Mouse (Mus musculus): ENCODE results near the gene Arhgap8.

Gene Arhgap8

DNA sequence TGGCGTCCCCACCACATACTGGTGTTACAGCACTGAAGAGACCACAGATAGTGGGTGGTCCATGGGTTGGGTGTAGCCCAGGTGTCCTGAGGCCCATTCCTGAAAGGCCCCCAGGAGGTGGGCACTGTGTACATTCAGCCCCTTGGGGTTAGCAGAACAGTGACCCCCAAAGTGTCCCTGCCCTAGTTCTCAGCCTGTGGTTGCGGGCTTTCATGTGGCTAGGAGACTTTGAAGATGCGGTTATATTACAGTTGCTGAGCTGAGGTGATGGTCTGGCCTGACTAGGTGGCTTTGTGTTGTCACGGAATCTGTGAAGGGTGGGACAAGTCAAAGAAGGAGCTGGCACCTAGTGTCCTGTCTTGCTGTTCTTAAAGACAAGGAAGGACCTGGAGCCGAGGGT lies 35.3 kb upstream of the Arhgap8 start:
- POLR2A ChIA-PET: interaction anchor here in 2 of 4 experiments (0.9 to 1.9 kb wide), 5 partner anchors 10 to 74 kb away, joined by 3 to 6 read pairs (median 3); no protein-coding TSS in a partner anchor
- CTCF ChIA-PET: interaction anchor here in 1 of 4 experiments (12.9 kb wide), 1 partner anchor 15 kb away, joined by 144 read pairs; no protein-coding TSS in a partner anchor

DNA sequence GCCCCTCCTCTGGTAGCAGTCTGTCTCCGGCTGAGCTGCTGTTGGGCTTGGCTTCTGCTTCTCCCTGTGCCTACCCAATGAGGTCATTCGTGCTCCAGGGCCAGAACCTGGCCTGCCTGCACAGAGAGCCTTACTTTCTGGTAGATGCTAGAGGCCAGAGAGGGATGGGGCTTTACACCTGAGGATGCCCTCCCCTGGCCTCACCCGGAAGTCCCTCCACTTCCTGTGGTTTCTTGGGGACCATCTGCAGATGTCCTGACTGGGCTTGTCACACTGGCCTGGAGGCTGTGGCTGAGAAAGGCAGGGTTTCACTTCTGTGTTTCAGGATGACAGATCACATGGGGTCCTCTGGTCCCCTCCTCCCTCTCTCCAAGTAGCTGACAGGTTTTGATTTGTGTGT lies 34.4 kb upstream of the Arhgap8 start:
- CTCF ChIA-PET: interaction anchor here in 2 of 4 experiments (0.5 to 12.9 kb wide), 4 partner anchors 9 to 152 kb away, joined by 3 to 144 read pairs (median 9); no protein-coding TSS in a partner anchor

DNA sequence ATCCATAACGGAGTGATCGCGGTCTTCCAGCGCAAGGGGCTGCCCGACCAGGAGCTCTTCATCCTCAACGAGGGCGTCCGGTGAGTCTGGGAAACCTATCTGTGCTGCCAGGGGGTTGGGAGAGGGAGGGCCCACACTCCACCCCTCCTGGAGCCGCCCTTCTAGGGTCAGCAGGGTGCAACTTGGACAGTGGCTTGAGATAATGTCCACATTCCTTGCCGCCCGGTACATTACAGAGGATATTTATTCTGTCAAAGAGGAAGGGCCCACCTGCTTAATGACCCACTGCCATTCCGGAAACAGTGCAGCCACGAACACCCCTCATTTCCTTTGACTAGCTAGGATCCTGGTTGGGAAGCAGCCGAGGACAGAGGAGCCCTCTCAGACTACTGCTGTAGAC lies 31.9 kb upstream of the Arhgap8 start:
- ChIA-PET POLR2A (interaction anchor here in 3 of 4 experiments (0.6 to 1.8 kb wide), 7 partner anchors 10 to 563 kb away, joined by 3 to 6 read pairs (median 3); partner anchors contain the start of gene Prr5 (in 1 of the 3)), CTCF (interaction anchor here (0.6 to 2.7 kb wide), 6 partner anchors 9 to 529 kb away, joined by 3 to 11 read pairs (median 4); no protein-coding TSS in a partner anchor)

More for the DNA sequence above, 34.4 kb upstream of the Arhgap8 start:
- POLR2A ChIA-PET: interaction anchor here in 2 of 4 experiments (0.8 to 1.7 kb wide), 3 partner anchors 17 to 34 kb away, joined by 3 to 4 read pairs (median 3); no protein-coding TSS in a partner anchor

- POLR2A ChIA-PET: interaction anchor here in 2 of 4 experiments (1.1 to 1.5 kb wide), 2 partner anchors 9 to 17 kb away, joined by 3 to 5 read pairs; no protein-coding TSS in a partner anchor
- CTCF ChIA-PET: interaction anchor here in 2 of 4 experiments (1.2 kb wide), 2 partner anchors 12 to 13 kb away, joined by 4 read pairs; no protein-coding TSS in a partner anchor
Observed at GRCm38 (mm10) chr15:84689356-84689755, 30.5 kb upstream of the Arhgap8 start.

DNA sequence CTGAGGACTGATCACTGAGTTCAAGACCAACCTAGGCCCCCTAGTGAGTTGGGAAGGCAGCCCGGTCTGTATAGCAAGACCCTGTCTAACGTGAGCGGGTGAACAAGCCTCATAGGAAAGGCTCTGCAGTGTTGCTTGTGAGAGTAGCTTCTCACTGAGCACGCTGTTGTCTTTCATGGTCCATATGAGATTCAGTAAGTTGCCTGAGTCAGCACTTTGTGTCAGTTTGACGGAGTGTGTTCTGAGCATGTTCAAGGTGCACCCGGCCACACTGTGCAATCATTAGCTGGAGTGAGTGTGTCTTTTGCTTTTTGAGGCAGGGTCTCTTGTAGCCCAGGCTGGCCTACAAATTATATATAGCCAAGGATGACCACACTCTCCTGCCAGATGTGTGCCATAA lies 28.3 kb upstream of the Arhgap8 start:
- ChIA-PET CTCF (interaction anchor here in 1 of 4 experiments (1.1 to 1.4 kb wide), 2 partner anchors 9 to 17 kb away, joined by 4 to 7 read pairs; no protein-coding TSS in a partner anchor), POLR2A (interaction anchor here in 3 of 4 experiments (0.6 to 1.3 kb wide), 3 partner anchors 11 to 1816 kb away, joined by 3 to 5 read pairs (median 3); no protein-coding TSS in a partner anchor)

DNA sequence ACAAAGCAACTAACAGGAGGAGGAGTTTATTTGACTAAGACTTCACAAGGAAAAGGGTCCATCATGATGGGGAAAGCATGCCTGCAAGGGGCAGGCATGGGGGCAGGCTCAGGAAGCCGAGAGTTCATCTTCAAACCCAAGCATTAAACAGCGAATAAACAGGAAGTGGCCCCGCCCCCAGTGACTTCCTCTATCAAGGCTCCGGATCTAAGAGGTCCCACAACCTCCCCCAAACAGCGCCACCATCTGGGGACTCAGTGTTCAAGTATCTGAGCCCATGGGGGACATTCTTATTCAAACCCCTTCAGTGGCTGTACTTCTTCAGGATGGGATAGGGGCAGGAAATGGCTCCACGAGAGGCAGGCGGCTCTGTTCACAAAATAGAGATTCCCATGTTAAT lies 27.2 kb upstream of the Arhgap8 start:
- ChIA-PET POLR2A (interaction anchor here in 2 of 4 experiments (1.0 to 1.3 kb wide), 2 partner anchors 12 kb away, joined by 3 read pairs; no protein-coding TSS in a partner anchor), CTCF (interaction anchor here in 1 of 4 experiments (1.2 kb wide), 1 partner anchor 9 kb away, joined by 3 read pairs; no protein-coding TSS in a partner anchor)

DNA sequence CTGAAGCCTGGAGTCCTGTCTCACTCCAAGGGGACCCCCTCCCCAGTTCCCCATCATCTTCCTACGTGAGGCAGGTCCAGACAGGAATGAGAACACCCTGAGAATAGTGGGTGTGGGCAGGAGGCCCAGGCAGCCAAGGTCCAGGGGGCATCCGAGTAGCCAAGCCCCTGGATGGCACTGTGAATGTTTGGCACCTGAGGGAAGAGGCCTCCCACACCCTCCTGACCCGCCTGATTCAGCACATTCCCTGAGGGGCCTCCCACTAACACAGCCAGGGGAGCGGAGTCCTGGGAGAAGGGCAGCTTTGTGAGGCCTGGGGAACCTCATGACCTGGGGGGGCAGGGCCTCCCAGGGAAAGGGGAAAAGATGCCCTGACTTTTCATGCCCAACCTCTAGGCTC lies 23.8 kb upstream of the Arhgap8 start:
- POLR2A ChIA-PET: no interaction called here
- CTCF ChIA-PET: no interaction called here

DNA sequence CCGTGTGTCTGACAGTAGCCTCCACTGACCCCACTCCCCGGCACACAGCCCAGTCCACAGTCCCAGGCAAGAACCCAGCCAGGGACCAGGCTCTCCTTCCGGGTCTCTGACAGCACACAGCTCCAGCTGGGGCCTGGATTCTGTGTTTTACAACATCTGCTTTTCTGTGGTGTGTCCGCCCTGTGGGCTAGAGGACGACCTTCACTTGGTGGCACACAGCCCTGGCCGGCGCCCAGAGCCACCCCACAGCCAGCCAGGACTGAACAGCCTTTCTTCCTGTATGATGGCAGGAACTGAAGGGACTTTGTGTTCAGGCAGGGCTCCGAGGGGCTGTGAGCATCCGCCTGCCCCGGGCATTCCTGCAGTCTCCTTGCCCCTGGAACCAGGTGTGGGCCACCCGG lies 22.2 kb upstream of the Arhgap8 start:
- POLR2A ChIA-PET: interaction anchor here in 2 of 4 experiments (1.2 to 2.0 kb wide), 4 partner anchors 10 to 17 kb away, joined by 3 to 5 read pairs (median 4); no protein-coding TSS in a partner anchor
- CTCF ChIA-PET: interaction anchor here in 3 of 4 experiments (1.5 to 6.3 kb wide), 4 partner anchors 19 to 23 kb away, joined by 3 to 144 read pairs (median 4); partner anchors contain the start of gene Arhgap8 (in 1 of the 3)

DNA sequence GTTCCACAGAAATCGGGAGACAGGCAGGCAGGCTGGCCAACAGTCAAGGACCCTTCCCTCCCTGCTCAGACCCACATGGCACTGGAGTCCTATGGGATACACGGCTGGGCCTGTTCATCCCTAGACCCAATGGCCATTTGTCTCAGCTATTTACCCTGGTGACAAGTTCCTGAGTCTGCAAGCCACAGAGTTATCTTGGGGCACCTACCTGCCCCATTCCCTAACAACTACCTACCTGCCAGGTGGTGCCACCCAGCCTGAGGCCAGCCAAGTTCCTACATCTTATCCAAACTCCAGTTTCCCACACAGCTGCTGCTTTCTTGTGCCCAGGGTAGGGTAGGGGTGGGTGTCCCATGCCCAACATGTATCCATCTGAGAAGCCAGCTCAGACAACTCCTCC lies 21.7 kb upstream of the Arhgap8 start:
- ChIA-PET CTCF (interaction anchor here in 3 of 4 experiments (1.5 to 6.3 kb wide), 4 partner anchors 19 to 23 kb away, joined by 3 to 144 read pairs (median 4); partner anchors contain the start of gene Arhgap8 (in 1 of the 3)), POLR2A (interaction anchor here in 2 of 4 experiments (1.2 to 2.5 kb wide), 5 partner anchors 11 to 17 kb away, joined by 3 to 8 read pairs (median 5); no protein-coding TSS in a partner anchor)

DNA sequence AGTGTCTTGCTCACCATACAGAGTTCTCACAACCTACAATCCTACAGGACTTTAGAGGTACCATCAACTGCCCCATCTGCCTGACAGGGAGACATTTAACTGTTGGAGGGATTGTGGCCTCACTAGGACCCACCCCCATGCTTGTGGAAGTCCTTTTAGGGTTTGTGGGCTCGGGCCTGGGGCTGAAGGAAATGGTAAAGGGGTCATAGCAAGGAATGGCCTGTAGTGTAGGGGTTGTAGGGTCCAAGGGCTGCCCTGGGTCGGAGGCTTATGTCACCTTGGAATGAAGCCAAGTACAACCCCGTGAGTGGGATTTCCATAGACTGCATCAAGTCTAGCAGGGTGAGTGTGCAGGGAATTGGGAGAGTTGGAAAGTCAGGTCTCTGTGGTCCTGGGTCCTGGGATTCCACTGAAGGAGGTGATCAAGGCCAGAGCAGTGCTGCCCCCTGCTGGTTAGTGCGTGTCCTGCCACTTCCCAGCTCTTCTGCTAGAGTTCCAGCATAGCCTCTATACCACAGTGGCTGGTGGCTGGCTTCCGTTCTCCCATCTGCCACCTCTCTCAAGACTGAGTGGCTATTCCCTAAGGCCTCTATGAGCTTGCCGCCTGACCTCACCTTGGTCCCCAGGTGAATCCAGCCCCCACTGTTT lies 19.6 kb upstream of the Arhgap8 start:
- POLR2A ChIA-PET: interaction anchor here in 3 of 4 experiments (0.5 to 2.7 kb wide), 12 partner anchors 10 to 295 kb away, joined by 3 to 11 read pairs (median 4); partner anchors contain the start of gene Arhgap8 (in 2 of the 3)
- CTCF ChIA-PET: interaction anchor here (0.5 to 6.3 kb wide), 39 partner anchors 8 to 851 kb away, joined by 3 to 144 read pairs (median 5); partner anchors contain the start of genes Arhgap8 (in 1 of the 4) and Phf21b (in 1 of the 4)

DNA sequence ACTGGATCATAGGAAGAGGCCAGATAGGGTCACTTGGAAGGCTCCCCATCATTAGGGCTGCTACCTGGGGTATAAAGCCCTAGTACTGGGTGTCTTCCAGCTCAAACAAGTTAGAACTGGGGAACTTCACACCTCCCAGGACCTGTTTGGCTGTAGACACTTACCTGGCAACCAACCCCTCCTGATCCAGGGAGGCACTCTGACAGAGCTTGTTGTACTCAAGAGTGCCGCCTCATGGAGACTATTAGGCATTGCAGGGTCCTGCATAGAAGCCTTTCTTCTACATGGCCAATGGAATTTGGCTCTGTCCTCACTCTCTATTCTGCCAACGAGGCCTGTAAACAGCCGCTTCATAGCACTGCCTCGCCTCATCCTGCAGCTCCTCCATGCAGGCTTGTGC lies 17.9 kb upstream of the Arhgap8 start:
- POLR2A ChIA-PET: interaction anchor here in 3 of 4 experiments (0.6 to 2.7 kb wide), 22 partner anchors 10 to 289 kb away, joined by 3 to 11 read pairs (median 4); partner anchors contain the start of genes Arhgap8 (in 2 of the 3) and Prr5 (in 1 of the 3)
- CTCF ChIA-PET: interaction anchor here (0.5 to 6.3 kb wide), 58 partner anchors 8 to 388 kb away, joined by 3 to 144 read pairs (median 4); partner anchors contain the start of genes Arhgap8 (in 2 of the 4) and Prr5 (in 1 of the 4)

DNA sequence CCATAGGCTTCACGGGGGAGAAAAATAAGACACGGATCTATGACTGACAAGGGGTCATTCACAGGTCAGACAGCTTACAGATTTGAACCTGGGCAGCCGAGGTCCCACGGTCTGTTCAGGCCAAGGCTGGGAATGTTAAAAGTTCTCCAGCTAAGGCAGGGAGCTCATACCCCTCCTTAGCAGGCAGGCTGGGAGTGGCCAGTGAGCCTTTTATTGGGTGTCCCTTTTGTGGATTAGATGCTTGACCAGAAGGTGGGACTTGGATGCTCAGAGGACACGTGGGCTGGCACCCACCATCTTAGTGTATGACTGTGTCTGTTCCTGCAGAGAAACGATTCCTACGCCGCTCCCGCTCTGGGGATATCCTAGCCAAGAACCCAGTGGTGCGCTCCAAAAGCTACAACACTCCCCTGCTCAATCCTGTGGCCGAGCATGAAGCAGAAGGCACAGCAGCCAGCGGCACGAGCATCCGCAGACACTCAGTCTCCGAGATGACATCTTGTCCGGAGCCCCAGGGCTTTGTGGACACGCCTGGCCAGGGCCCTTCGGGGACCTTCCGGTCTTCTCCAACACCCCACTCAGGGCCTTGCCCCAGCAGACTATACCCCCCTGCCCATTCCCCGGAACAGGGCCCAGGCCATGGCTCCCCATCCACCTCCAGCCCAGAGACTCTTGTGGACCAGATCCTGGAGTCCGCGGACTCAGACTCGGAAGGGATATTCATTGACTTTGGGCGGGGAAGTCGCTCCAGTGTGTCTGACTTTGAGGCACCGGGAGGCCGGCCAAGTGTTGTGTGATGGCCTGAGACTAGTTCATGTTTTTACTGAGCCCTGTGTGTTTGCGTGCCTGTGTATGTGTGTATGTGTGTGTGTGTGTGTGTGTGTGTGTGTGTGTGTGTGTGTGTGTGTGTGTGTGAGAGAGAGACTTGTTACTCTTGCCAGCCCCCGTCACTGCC lies 17.2 kb upstream of the Arhgap8 start:
- ChIA-PET CTCF (interaction anchor here (0.5 to 6.3 kb wide), 47 partner anchors 9 to 388 kb away, joined by 3 to 144 read pairs (median 4); partner anchors contain the start of genes Arhgap8 (in 2 of the 4) and Prr5 (in 1 of the 4)), POLR2A (interaction anchor here in 3 of 4 experiments (0.6 to 2.7 kb wide), 19 partner anchors 11 to 40 kb away, joined by 3 to 11 read pairs (median 4); partner anchors contain the start of genes Arhgap8 (in 2 of the 3) and Prr5 (in 1 of the 3))

GRCm38 (mm10) chr15:84703992-84704391 lies 15.9 kb upstream of the Arhgap8 start:
- ChIA-PET POLR2A (interaction anchor here in 2 of 4 experiments (0.6 to 1.9 kb wide), 8 partner anchors 9 to 284 kb away, joined by 3 to 10 read pairs (median 3); partner anchors contain the start of genes 5031439G07Rik (in 1 of the 2) and Arhgap8 (in 1 of the 2)), CTCF (interaction anchor here in 3 of 4 experiments (0.6 to 1.3 kb wide), 4 partner anchors 25 to 134 kb away, joined by 3 to 6 read pairs (median 3); no protein-coding TSS in a partner anchor)

GRCm38 (mm10) chr15:84705351-84705901 lies 14.4 kb upstream of the Arhgap8 start:
- ChIA-PET POLR2A (interaction anchor here in 2 of 4 experiments (0.6 to 2.0 kb wide), 15 partner anchors 8 to 223 kb away, joined by 3 to 8 read pairs (median 4); partner anchors contain the start of gene Arhgap8 (in 1 of the 2)), CTCF (interaction anchor here in 3 of 4 experiments (1.1 to 1.9 kb wide), 5 partner anchors 9 to 31 kb away, joined by 3 to 7 read pairs (median 4); no protein-coding TSS in a partner anchor)

- ChIA-PET POLR2A (interaction anchor here in 2 of 4 experiments (0.6 to 1.9 kb wide), 3 partner anchors 8 to 216 kb away, joined by 3 to 7 read pairs (median 3); no protein-coding TSS in a partner anchor), CTCF (no interaction called here)
Observed at GRCm38 (mm10) chr15:84706983-84707619, 12.8 kb upstream of the Arhgap8 start.

Measured in embryonic stem cell, embryonic (primary cell).